Mouse (Mus musculus) hindbrain, embryonic 11.5 days (tissue): ENCODE results near the gene Ybx2. TPM values are rescaled to one million over a fixed set of nuclear protein-coding genes. Genes with fewer than 3 reads are reported as not detected.

ENCODE experiments used
- ATAC-seq: fragments of 200-750 bp; cut with Nextera tagmentation; 2 replicates; pipeline ENCODE4 v1.8.0; 2017; ENCODE audit warnings: mild to moderate bottlenecking, moderate TSS enrichment, moderate library complexity; ENCODE audit not compliant: low FRiP score
- DNase-seq: peaks from one replicate; pipeline ENCODE4 v3.0.0-alpha.2; 2015; ENCODE audit warnings: low spot score
- H3K27ac ChIP-seq: fragments of 300-500 bp; sonication (generic); 2 replicates; pipeline ENCODE4 v1.5.1; 2014; ENCODE audit warnings: mild to moderate bottlenecking, low read depth, low read length
- H3K27me3 ChIP-seq: fragments of 300-500 bp; sonication (generic); 2 replicates; pipeline ENCODE4 v1.6.1; 2014; ENCODE audit warnings: mild to moderate bottlenecking, low read length, moderate library complexity, mixed read lengths; ENCODE audit not compliant: control insufficient read depth, insufficient read depth
- H3K36me3 ChIP-seq: fragments of 300-500 bp; sonication (generic); 2 replicates; pipeline ENCODE4 v1.6.1; 2014; ENCODE audit warnings: mild to moderate bottlenecking, low read length, moderate library complexity, mixed read lengths; ENCODE audit not compliant: control insufficient read depth, insufficient read depth
- H3K4me1 ChIP-seq: fragments of 300-500 bp; sonication (generic); replicated peaks from 2 replicates; pipeline ENCODE4 v1.6.1; 2014; ENCODE audit warnings: low read length, mixed read lengths; ENCODE audit not compliant: control insufficient read depth, insufficient read depth
- H3K4me2 ChIP-seq: fragments of 300-500 bp; sonication (generic); replicated peaks from 2 replicates; pipeline ENCODE4 v1.6.1; 2014; ENCODE audit warnings: mild to moderate bottlenecking, low read depth, low read length
- H3K4me3 ChIP-seq: fragments of 300-500 bp; sonication (generic); 2 replicates; pipeline ENCODE4 v1.5.1; 2014; ENCODE audit warnings: low read depth, low read length
- H3K9ac ChIP-seq: fragments of 300-500 bp; sonication (generic); 2 replicates; pipeline ENCODE4 v1.6.1; 2014; ENCODE audit warnings: low read depth, low read length
- H3K9me3 ChIP-seq: fragments of 300-500 bp; sonication (generic); 2 replicates; pipeline ENCODE4 v1.6.1; 2016; ENCODE audit warnings: low read length; ENCODE audit not compliant: control insufficient read depth
- WGBS: fragments of 180-500 bp; shearing (Covaris S2); extraction: QIAGEN DNeasy Blood & Tissue Kit; methylation state at CpG from one replicate; pipeline ENCODE4 v1.1.7; 2014; 5-methylcytosine and 5-hydroxymethylcytosine counted together
- polyA plus RNA-seq: library from polyadenylated mRNA; unstranded; fragments of >200 nt; fragmentation: Nextera tagmentation; extraction: Ambion mirVana; gene quantifications from 2 replicates; pipeline ENCODE4 v1.2.1, GENCODE M21; 2014

Gene Ybx2
- polyA plus RNA-seq, 1 experiment from 2014 or later: 4.8 TPM

GRCm38 (mm10) chr11:69945997-69946891 is 10.6 kb downstream of the Ybx2 start:
- Histone ChIP-seq H3K36me3 (no peaks in the 10 kb centered on the region), H3K27ac (no peak overlapping the region), H3K9ac (no peak overlapping the region), H3K4me3 (peak overlapping the region; percentile 1; the same call in 1 of the 2 replicates), H3K27me3 (no peaks in the 10 kb centered on the region), H3K4me2 (peak overlapping the region; percentile 17; the same call in 1 of the 2 replicates), H3K9me3 (no peaks in the 10 kb centered on the region), H3K4me1 (peaks cover 6% of the 10 kb centered on the region; the same call in 1 of the 2 replicates)
- no peak for DNase-seq
- WGBS: 87% methylated on average over 18 of the region's 18 CpGs
- ATAC-seq: no peak

DNA sequence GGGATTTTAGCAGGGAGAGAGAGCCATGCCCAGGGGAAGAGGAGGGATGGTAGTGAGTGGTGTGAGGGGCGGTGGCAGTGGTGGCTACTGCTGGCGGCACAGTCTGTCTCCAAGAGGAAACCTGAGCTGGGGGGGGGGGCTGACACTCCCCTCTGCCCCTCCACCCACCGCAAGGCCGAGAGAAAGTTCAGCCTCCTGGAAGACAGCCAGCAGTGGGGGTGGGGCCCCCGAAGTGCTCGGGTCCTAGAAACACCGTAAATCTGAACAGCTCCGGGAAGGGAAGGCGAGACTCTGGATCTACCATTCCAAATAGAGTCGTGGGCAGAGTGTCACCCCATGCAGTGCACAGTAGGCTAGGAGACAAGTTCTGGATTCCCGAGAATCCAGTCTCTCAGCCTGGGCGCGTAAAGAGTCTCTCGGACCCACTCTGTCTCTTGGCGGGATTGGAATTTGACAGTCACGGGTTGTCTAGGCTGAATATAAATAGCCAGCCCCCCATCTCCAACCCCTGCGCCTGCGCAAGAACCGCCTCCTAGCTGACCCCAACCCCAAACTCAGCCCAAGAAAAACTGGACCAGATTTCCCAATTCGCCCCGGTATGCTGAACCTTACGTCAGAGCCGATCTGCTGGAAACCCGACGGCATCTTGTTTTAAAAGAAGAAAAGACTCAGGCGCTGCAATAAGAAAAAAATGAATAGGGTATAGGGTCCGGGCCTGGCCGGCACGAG is 11.9 kb downstream of the Ybx2 start:
- Histone ChIP-seq H3K4me3 (peak overlapping the region; percentile 47), H3K9me3 (no peaks in the 10 kb centered on the region), H3K36me3 (no peaks in the 10 kb centered on the region), H3K4me1 (peaks cover 6% of the 10 kb centered on the region; the same call in 1 of the 2 replicates), H3K27me3 (no peaks in the 10 kb centered on the region), H3K27ac (0 out of 2 replicates have a peak overlapping the region, but pooled peaks have one; percentile 10), H3K4me2 (peak overlapping the region; percentile 61), H3K9ac (peak overlapping the region; percentile 55)
- peak; percentile 49 for DNase-seq
- 2% methylated on average over 29 of the region's 29 CpGs for WGBS
- ATAC-seq: peak; percentile 58

DNA sequence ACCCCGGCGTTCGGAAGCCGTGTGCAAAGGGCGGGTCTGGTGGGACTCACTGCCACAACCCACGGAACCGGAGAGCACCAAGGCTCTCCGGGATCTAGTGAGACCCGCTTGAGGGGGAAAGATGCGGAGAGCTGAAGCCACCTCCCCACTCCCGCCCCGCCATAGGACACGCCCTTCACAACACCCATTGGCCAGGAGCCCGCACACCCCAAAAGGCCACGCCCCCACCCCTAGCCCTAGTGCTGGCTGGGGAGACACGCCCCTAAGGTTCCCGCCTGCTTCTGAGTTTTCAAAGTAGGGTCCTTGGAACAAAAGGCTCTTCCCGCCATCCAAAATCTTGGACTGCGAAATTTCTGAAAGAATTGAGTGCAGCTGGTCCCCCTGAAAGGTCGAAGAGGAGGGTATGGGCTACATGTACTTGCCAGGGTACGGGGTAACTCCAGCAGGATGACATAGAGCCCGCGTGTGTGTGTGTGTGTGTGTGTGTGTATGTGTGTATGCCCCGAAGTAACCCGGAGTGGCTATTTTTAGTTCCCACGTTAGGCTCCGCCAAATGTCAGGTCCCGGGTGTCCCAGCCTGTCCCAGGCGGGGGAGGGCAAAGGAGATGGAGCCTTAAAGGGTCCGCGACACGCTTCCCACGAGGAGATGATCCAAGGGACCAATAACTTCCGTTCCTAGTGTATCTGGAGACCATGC is 12.6 kb downstream of the Ybx2 start, which contains the start of gene Slc2a4:
Gene Slc2a4 (minus strand): TSS at position 123 of the 697 bp plus-strand sequence.
- peak; percentile 95 for ATAC-seq

GRCm38 (mm10) chr11:69948763-69949150 is 13.2 kb downstream of the Ybx2 start:
- peak; percentile 69 for ATAC-seq

More for the DNA sequence above, 12.6 kb downstream of the Ybx2 start, which contains the start of gene Slc2a4:
- peak; percentile 96 for DNase-seq
- Histone ChIP-seq H3K27me3 (no peaks in the 10 kb centered on the region), H3K9me3 (no peaks in the 10 kb centered on the region), H3K4me3 (peak within 1 kb of the TSS; percentile 47), H3K36me3 (no peaks in the 10 kb centered on the region), H3K27ac (peak within 1 kb of the TSS; percentile 75), H3K4me1 (peaks cover 6% of the 10 kb centered on the region; the same call in 1 of the 2 replicates), H3K4me2 (peak within 1 kb of the TSS; percentile 61), H3K9ac (peak within 1 kb of the TSS; percentile 56)
- under 1% methylated on average over 34 of the region's 34 CpGs for WGBS

GRCm38 (mm10) chr11:69950807-69951459 is 15.3 kb downstream of the Ybx2 start:
- Histone ChIP-seq H3K27ac (no peak overlapping the region), H3K9me3 (no peaks in the 10 kb centered on the region), H3K9ac (no peak overlapping the region), H3K27me3 (no peaks in the 10 kb centered on the region), H3K36me3 (no peaks in the 10 kb centered on the region), H3K4me1 (peaks cover 6% of the 10 kb centered on the region; the same call in 1 of the 2 replicates), H3K4me3 (no peak overlapping the region), H3K4me2 (no peak overlapping the region)
- WGBS: 46% methylated on average over 4 of the region's 4 CpGs
- DNase-seq (peak; percentile 42), ATAC-seq (no peak)

More at GRCm38 (mm10) chr11:69948763-69949150, 13.2 kb downstream of the Ybx2 start:
- Histone ChIP-seq H3K27ac (peak overlapping the region; percentile 75), H3K36me3 (no peaks in the 10 kb centered on the region), H3K9me3 (no peaks in the 10 kb centered on the region), H3K27me3 (no peaks in the 10 kb centered on the region), H3K4me3 (peak overlapping the region; percentile 47), H3K9ac (peak overlapping the region; percentile 56), H3K4me2 (peak overlapping the region; percentile 61), H3K4me1 (peaks cover 6% of the 10 kb centered on the region; the same call in 1 of the 2 replicates)
- WGBS: 2% methylated on average over 14 of the region's 14 CpGs
- peak; percentile 95 for DNase-seq

- no peaks in the 10 kb centered on the region for H3K36me3 ChIP-seq
- DNase-seq (no peak), ATAC-seq (no peak)
- H3K27me3 ChIP-seq: no peaks in the 10 kb centered on the region
- H3K4me1 ChIP-seq: peaks cover 6% of the 10 kb centered on the region; the same call in 1 of the 2 replicates
- H3K4me2 ChIP-seq: no peak overlapping the region
- H3K9ac ChIP-seq: no peak overlapping the region
- no peak overlapping the region for H3K27ac ChIP-seq
- WGBS: 55% methylated on average over 1 of the region's 1 CpGs
- H3K9me3 ChIP-seq: no peaks in the 10 kb centered on the region
- H3K4me3 ChIP-seq: no peak overlapping the region
Observed at GRCm38 (mm10) chr11:69952274-69952673, 16.7 kb downstream of the Ybx2 start.

DNA sequence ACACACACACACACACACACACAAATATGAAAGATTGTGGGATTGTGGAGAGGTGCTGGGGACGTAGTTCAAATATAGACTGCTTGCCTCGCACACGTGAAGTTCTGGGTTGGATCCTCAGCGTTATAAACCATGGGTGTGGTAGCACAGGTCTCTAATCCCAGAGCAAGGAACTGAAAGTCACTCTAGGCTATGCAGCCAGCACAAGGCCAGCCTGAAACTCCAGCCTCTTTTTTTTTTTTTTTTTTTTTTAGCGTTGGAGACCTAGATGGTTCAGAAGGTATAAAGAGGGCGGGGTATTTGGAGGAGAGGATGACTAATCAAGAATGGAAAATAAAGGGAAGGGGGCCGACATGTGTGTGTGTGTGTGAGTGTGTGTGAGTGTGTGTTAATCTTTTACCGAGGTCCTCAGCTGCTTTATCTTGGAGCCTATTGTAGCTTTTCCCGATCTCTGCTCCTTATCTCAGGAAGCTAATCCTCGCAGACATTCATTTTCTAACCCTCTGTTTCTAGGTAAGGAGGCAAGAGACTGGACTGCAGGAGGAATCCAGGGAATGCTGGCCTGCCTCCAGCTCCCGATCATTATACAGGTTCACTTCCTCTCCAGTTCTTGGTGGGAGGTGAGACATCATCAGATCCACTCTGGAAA is 17.8 kb downstream of the Ybx2 start:
- Histone ChIP-seq H3K27ac (no peak overlapping the region), H3K4me1 (peaks cover 3% of the 10 kb centered on the region; the same call in 1 of the 2 replicates), H3K4me2 (no peak overlapping the region), H3K27me3 (no peaks in the 10 kb centered on the region), H3K36me3 (no peaks in the 10 kb centered on the region), H3K9ac (no peak overlapping the region), H3K9me3 (no peaks in the 10 kb centered on the region), H3K4me3 (no peak overlapping the region)
- no peak for DNase-seq
- ATAC-seq: no peak
- 75% methylated on average over 11 of the region's 11 CpGs for WGBS
